Mouse (Mus musculus): ENCODE results near the gene Daam1.
A peak's percentile ranks its signal among the peaks of the same experiment; 100 is the strongest.

The Daam1 gene

GRCm38 (mm10) chr12:71863846-71864543, 33.1 kb downstream of the Daam1 start:
- DNase-seq (ENCODE audit: low read depth, low spot score) = no peak

GRCm38 (mm10) chr12:71864544-71864897, 33.6 kb downstream of the Daam1 start:
- no peak for DNase-seq (ENCODE audit: low read depth, low spot score)

GRCm38 (mm10) chr12:71865937-71866336, 35.1 kb downstream of the Daam1 start:
- DNase-seq (ENCODE audit: low read depth, low spot score) = no peak

- DNase-seq (ENCODE audit: low read depth, low spot score) = no peak
These were observed 36.7 kb downstream of the Daam1 start for GRCm38 (mm10) chr12:71867345-71868240.

- no peak for DNase-seq (ENCODE audit: low read depth, low spot score)
These were observed 39.8 kb downstream of the Daam1 start for GRCm38 (mm10) chr12:71870644-71871043.

- DNase-seq (ENCODE audit: low read depth, low spot score) = no peak
These were observed 41.5 kb downstream of the Daam1 start for GRCm38 (mm10) chr12:71872330-71872729.

GRCm38 (mm10) chr12:71874561-71874960, 43.7 kb downstream of the Daam1 start:
- no peak for DNase-seq (ENCODE audit: low read depth, low spot score)

GRCm38 (mm10) chr12:71874984-71875383, 44.1 kb downstream of the Daam1 start:
- no peak for DNase-seq (ENCODE audit: low read depth, low spot score)

- DNase-seq (ENCODE audit: low read depth, low spot score) = no peak
These were observed 45.0 kb downstream of the Daam1 start for GRCm38 (mm10) chr12:71875761-71876489.

- no peak for DNase-seq (ENCODE audit: low read depth, low spot score)
These were observed 50.1 kb downstream of the Daam1 start for GRCm38 (mm10) chr12:71880987-71881386.

- no peak for DNase-seq (ENCODE audit: low read depth, low spot score)
These were observed 50.6 kb downstream of the Daam1 start for GRCm38 (mm10) chr12:71881477-71881876.

GRCm38 (mm10) chr12:71883066-71883711, 52.3 kb downstream of the Daam1 start:
- DNase-seq (ENCODE audit: low read depth, low spot score) = peak; percentile 17

- DNase-seq (ENCODE audit: low read depth, low spot score) = no peak
These were observed 54.3 kb downstream of the Daam1 start for GRCm38 (mm10) chr12:71885170-71885574.

- DNase-seq (ENCODE audit: low read depth, low spot score) = no peak
These were observed 54.8 kb downstream of the Daam1 start for GRCm38 (mm10) chr12:71885717-71886116.

- DNase-seq (ENCODE audit: low read depth, low spot score) = no peak
These were observed 55.5 kb downstream of the Daam1 start for GRCm38 (mm10) chr12:71886406-71886805.

GRCm38 (mm10) chr12:71886941-71887340, 56.1 kb downstream of the Daam1 start:
- DNase-seq (ENCODE audit: low read depth, low spot score) = no peak

GRCm38 (mm10) chr12:71888370-71888769, 57.5 kb downstream of the Daam1 start:
- peak; percentile 9 for DNase-seq (ENCODE audit: low read depth, low spot score)

GRCm38 (mm10) chr12:71889266-71889665, 58.4 kb downstream of the Daam1 start:
- DNase-seq (ENCODE audit: low read depth, low spot score) = peak; percentile 52

- DNase-seq (ENCODE audit: low read depth, low spot score) = no peak
These were observed 59.4 kb downstream of the Daam1 start for GRCm38 (mm10) chr12:71890282-71890681.

- peak; percentile 56 for DNase-seq (ENCODE audit: low read depth, low spot score)
These were observed 61.0 kb downstream of the Daam1 start for GRCm38 (mm10) chr12:71891729-71892355.

GRCm38 (mm10) chr12:71892996-71893605, 62.2 kb downstream of the Daam1 start:
- DNase-seq (ENCODE audit: low read depth, low spot score) = no peak
